In genomic region chr6:13523463-13524202, GRCm38 (mm10) we compare ENCODE assay signal across 30 mouse cellular contexts.
DNase-seq lines count a peak whose midpoint lies in the region; ATAC-seq and TF ChIP-seq lines count a peak whose summit lies in the region.
"Had no signal": no experiment of that assay in that cellular context is flagged by ENCODE, and none has a peak within 500 bp of the region (broad histone marks: within the 10 kb centered on the region; RNA-seq: fewer than 3 reads in every experiment).

No protein-coding gene starts in this region.

- no peak for DNase-seq in forebrain, embryonic 11.5 days (ENCODE audit: low spot score)
- DNase-seq in A20 (ENCODE audit: low read depth, low spot score), result peak; percentile 79
- DNase-seq in brain, adult 2 months (ENCODE audit: low read depth, low spot score), result peak; percentile 15
- DNase-seq in forebrain, postnatal 0 days, result peak; percentile 72
- no peak for DNase-seq in left cerebral cortex, postnatal 10 days (ENCODE audit: extremely low spot score in 1 of 2, low spot score in 2 of 2)
- DNase-seq in cerebellum, adult 18-20 months, result no peak
- DNase-seq: adrenal gland, adult 8-10 months; cerebellum, postnatal 10 days; gastrocnemius, postnatal 10 days; heart, adult 18-20 months; heart, postnatal 14 days; kidney, adult 11 months; kidney, postnatal 36 days; liver; lung, postnatal 4 days; right cerebral cortex, adult 18-20 months; right cerebral cortex, postnatal 4 days had no signal

- peak; percentile 94 for ATAC-seq in forebrain, embryonic 13.5 days
- no peak; the same call in 1 of the 2 replicates for ATAC-seq in forebrain, embryonic 11.5 days (replicated peaks; ENCODE audit: low FRiP score)
- ATAC-seq in forebrain, postnatal 0 days, result peak; percentile 93
- ATAC-seq: activated CD4-positive, CD25-positive, alpha-beta regulatory T cell, adult 4 months; midbrain, embryonic 15.5 days had no signal

- H3K27ac ChIP-seq in forebrain, embryonic 13.5 days, result no peak overlapping the region
- H3K27ac ChIP-seq in forebrain, embryonic 11.5 days (ENCODE audit: low read depth, low read length), result no peak overlapping the region
- H3K27ac ChIP-seq in forebrain, postnatal 0 days (ENCODE audit: low read depth, low read length), result no peak overlapping the region
- H3K27ac ChIP-seq: embryonic facial prominence, embryonic 12.5 days; hindbrain, embryonic 12.5 days; kidney, embryonic 15.5 days; limb, embryonic 10.5 days; liver, embryonic 15.5 days; lung, embryonic 15.5 days; midbrain, embryonic 15.5 days; neural tube, embryonic 13.5 days had no signal

- H3K9ac ChIP-seq in forebrain, embryonic 13.5 days, result no peak overlapping the region
- H3K9ac ChIP-seq in forebrain, embryonic 11.5 days (ENCODE audit: low read length), result no peak overlapping the region
- no peak overlapping the region for H3K9ac ChIP-seq in forebrain, postnatal 0 days
- H3K9ac ChIP-seq: embryonic facial prominence, embryonic 12.5 days; heart, embryonic 12.5 days; hindbrain, embryonic 12.5 days; kidney, embryonic 15.5 days; liver, embryonic 15.5 days; lung, embryonic 15.5 days; midbrain, embryonic 15.5 days; neural tube, embryonic 13.5 days had no signal

- intact Hi-C loops in left cerebral cortex, postnatal 10 days (cut with DNase I), result no loop called here

- H3K9me3 ChIP-seq in forebrain, embryonic 13.5 days (replicated peaks), result no peaks in the 10 kb centered on the region
- H3K9me3 ChIP-seq in forebrain, embryonic 11.5 days (ENCODE audit: control insufficient read depth, low read length), result no peaks in the 10 kb centered on the region
- H3K9me3 ChIP-seq in forebrain, postnatal 0 days (ENCODE audit: low read length), result no peaks in the 10 kb centered on the region
- H3K9me3 ChIP-seq: hindbrain, embryonic 12.5 days; kidney, embryonic 15.5 days; limb, embryonic 10.5 days; liver, embryonic 15.5 days; lung, embryonic 15.5 days; midbrain, embryonic 15.5 days; neural tube, embryonic 13.5 days had no signal

- no peaks in the 10 kb centered on the region for H3K36me3 ChIP-seq in forebrain, embryonic 13.5 days (ENCODE audit: poor library complexity, severe bottlenecking)
- no peaks in the 10 kb centered on the region for H3K36me3 ChIP-seq in forebrain, embryonic 11.5 days (ENCODE audit: control insufficient read depth, insufficient read depth, low read length)
- no peaks in the 10 kb centered on the region for H3K36me3 ChIP-seq in forebrain, postnatal 0 days (ENCODE audit: insufficient read depth)
- H3K36me3 ChIP-seq: embryonic facial prominence, embryonic 12.5 days; heart, embryonic 12.5 days; hindbrain, embryonic 12.5 days; kidney, embryonic 15.5 days; limb, embryonic 10.5 days; liver, embryonic 15.5 days; lung, embryonic 15.5 days; midbrain, embryonic 15.5 days; neural tube, embryonic 13.5 days had no signal

- H3K4me3 ChIP-seq in forebrain, embryonic 13.5 days, result no peak overlapping the region
- no peak overlapping the region for H3K4me3 ChIP-seq in forebrain, embryonic 11.5 days (ENCODE audit: low read depth, low read length)
- no peak overlapping the region for H3K4me3 ChIP-seq in forebrain, postnatal 0 days (ENCODE audit: low read depth, low read length)
- H3K4me3 ChIP-seq: embryonic facial prominence, embryonic 12.5 days; erythroblast, embryonic 14.5 days; heart, embryonic 12.5 days; hindbrain, embryonic 12.5 days; kidney, embryonic 15.5 days; limb, embryonic 10.5 days; liver, embryonic 15.5 days; lung, embryonic 15.5 days; midbrain, embryonic 15.5 days; myocyte; neural tube, embryonic 13.5 days had no signal

- no peak overlapping the region for H3K4me2 ChIP-seq in forebrain, embryonic 13.5 days
- H3K4me2 ChIP-seq in forebrain, embryonic 11.5 days (ENCODE audit: low read depth, low read length, severe bottlenecking), result no peak overlapping the region
- no peak overlapping the region for H3K4me2 ChIP-seq in forebrain, postnatal 0 days (ENCODE audit: low read depth)
- H3K4me2 ChIP-seq: embryonic facial prominence, embryonic 12.5 days; heart, embryonic 12.5 days; hindbrain, embryonic 12.5 days; kidney, embryonic 15.5 days; liver, embryonic 15.5 days; lung, embryonic 15.5 days; midbrain, embryonic 15.5 days; neural tube, embryonic 13.5 days had no signal

- no peaks in the 10 kb centered on the region for H3K4me1 ChIP-seq in forebrain, embryonic 13.5 days
- H3K4me1 ChIP-seq in forebrain, embryonic 11.5 days (replicated peaks; ENCODE audit: control insufficient read depth, insufficient read depth, low read length), result no peaks in the 10 kb centered on the region
- H3K4me1 ChIP-seq in forebrain, postnatal 0 days (ENCODE audit: insufficient read depth), result no peaks in the 10 kb centered on the region
- H3K4me1 ChIP-seq: embryonic facial prominence, embryonic 12.5 days; heart, embryonic 12.5 days; hindbrain, embryonic 12.5 days; kidney, embryonic 15.5 days; limb, embryonic 10.5 days; liver, embryonic 15.5 days; lung, embryonic 15.5 days; midbrain, embryonic 15.5 days; neural tube, embryonic 13.5 days had no signal

- no peaks in the 10 kb centered on the region for H3K27me3 ChIP-seq in forebrain, embryonic 13.5 days
- H3K27me3 ChIP-seq in forebrain, embryonic 11.5 days (ENCODE audit: control insufficient read depth, insufficient read depth, low read length), result no peaks in the 10 kb centered on the region
- H3K27me3 ChIP-seq in forebrain, postnatal 0 days (ENCODE audit: insufficient read depth, low read length), result no peaks in the 10 kb centered on the region
- H3K27me3 ChIP-seq: embryonic facial prominence, embryonic 12.5 days; heart, embryonic 12.5 days; hindbrain, embryonic 12.5 days; kidney, embryonic 15.5 days; liver, embryonic 15.5 days; lung, embryonic 15.5 days; midbrain, embryonic 15.5 days; neural tube, embryonic 13.5 days had no signal

- no peak for TF ChIP-seq CTCF in forebrain, postnatal 0 days (IDR thresholded peaks at IDR 0.05; ENCODE audit: low read depth)

- 76% methylated on average over 8 of the region's 8 CpGs for WGBS in forebrain, embryonic 13.5 days
- WGBS in forebrain, embryonic 11.5 days, result 84% methylated on average over 8 of the region's 8 CpGs
- WGBS in forebrain, postnatal 0 days, result 47% methylated on average over 8 of the region's 8 CpGs

Comparison
In these comparisons a context has a peak if more than half of its experiments do, and no peak if none do; other contexts are left out.
1. DNase-seq: peak in A20 (single experiment), brain, adult 2 months (single experiment) and forebrain, postnatal 0 days (single experiment); none in forebrain, embryonic 11.5 days (single experiment), left cerebral cortex, postnatal 10 days (0 of 2) and cerebellum, adult 18-20 months (0 of 2).